Mouse (Mus musculus): ENCODE data around the gene Eif4e. TPM values are rescaled to one million over a fixed set of nuclear protein-coding genes. Genes with fewer than 3 reads are reported as not detected.
"Not testable (repeated sequence)": the region's sequence is repeated elsewhere in the genome, so short reads cannot be mapped to it uniquely, and the experiment has no call there.

The Eif4e gene
- polyA plus RNA-seq, 1 experiment from 2014 or later = 321 TPM

- Histone ChIP-seq H3K9ac (replicated peaks; ENCODE audit: low read depth, low read length) (no peak overlapping the region), H3K4me2 (ENCODE audit: low read depth, low read length) (no peak overlapping the region), H3K9me3 (ENCODE audit: control insufficient read depth, low read length) (no peaks in the 10 kb centered on the region), H3K27ac (ENCODE audit: low read depth, low read length) (no peak overlapping the region), H3K36me3 (ENCODE audit: control insufficient read depth, insufficient read depth, low read length) (peaks cover 19% of the 10 kb centered on the region), H3K4me1 (ENCODE audit: control insufficient read depth, insufficient read depth, low read length) (no peaks in the 10 kb centered on the region), H3K4me3 (ENCODE audit: low read depth, low read length) (no peak overlapping the region), H3K27me3 (ENCODE audit: control insufficient read depth, insufficient read depth, low read length) (no peaks in the 10 kb centered on the region)
- no peak for ATAC-seq (ENCODE audit: low read depth)
- WGBS = 92% methylated on average over 19 of the region's 19 CpGs
These were observed 24.6 kb downstream of the Eif4e start for GRCm38 (mm10) chr3:138550336-138551123.

DNA sequence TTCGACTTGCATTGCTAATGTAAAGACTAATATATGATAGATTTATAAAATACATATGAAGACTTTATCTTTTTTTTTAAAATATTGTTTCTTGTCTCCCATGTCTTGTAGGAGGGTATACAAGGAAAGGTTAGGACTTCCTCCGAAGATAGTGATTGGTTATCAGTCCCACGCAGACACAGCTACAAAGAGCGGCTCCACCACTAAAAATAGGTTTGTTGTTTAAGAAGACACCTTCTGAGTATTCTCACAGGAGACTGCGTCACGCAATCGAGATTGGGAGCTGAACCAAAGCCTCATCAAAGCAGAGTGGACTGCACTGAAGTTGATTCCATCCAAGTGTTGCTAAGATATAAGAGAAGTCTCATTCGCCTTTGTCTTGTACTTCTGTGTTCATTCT, 29.3 kb downstream of the Eif4e start:
- not testable (repeated sequence) for H3K9me3 ChIP-seq (ENCODE audit: control insufficient read depth, low read length); H3K27me3 ChIP-seq (ENCODE audit: control insufficient read depth, insufficient read depth, low read length); H3K4me2 ChIP-seq (ENCODE audit: low read depth, low read length); H3K4me3 ChIP-seq (ENCODE audit: low read depth, low read length); H3K9ac ChIP-seq (replicated peaks; ENCODE audit: low read depth, low read length); ATAC-seq (ENCODE audit: low read depth); H3K27ac ChIP-seq (ENCODE audit: low read depth, low read length); H3K4me1 ChIP-seq (ENCODE audit: control insufficient read depth, insufficient read depth, low read length)
- 97% methylated on average over 8 of the region's 8 CpGs for WGBS
- peaks cover 19% of the 10 kb centered on the region for H3K36me3 ChIP-seq (ENCODE audit: control insufficient read depth, insufficient read depth, low read length)

GRCm38 (mm10) chr3:138558529-138558928, 32.5 kb downstream of the Eif4e start:
- Histone ChIP-seq H3K4me3 (ENCODE audit: low read depth, low read length) (no peak overlapping the region), H3K27ac (ENCODE audit: low read depth, low read length) (no peak overlapping the region), H3K4me2 (ENCODE audit: low read depth, low read length) (no peak overlapping the region), H3K27me3 (ENCODE audit: control insufficient read depth, insufficient read depth, low read length) (no peaks in the 10 kb centered on the region), H3K36me3 (ENCODE audit: control insufficient read depth, insufficient read depth, low read length) (peaks cover 5% of the 10 kb centered on the region; the same call in 1 of the 2 replicates), H3K9ac (replicated peaks; ENCODE audit: low read depth, low read length) (no peak overlapping the region), H3K9me3 (ENCODE audit: control insufficient read depth, low read length) (no peaks in the 10 kb centered on the region), H3K4me1 (ENCODE audit: control insufficient read depth, insufficient read depth, low read length) (no peaks in the 10 kb centered on the region)
- ATAC-seq (ENCODE audit: low read depth) = peak; percentile 85
- 41% methylated on average over 4 of the region's 4 CpGs for WGBS

DNA sequence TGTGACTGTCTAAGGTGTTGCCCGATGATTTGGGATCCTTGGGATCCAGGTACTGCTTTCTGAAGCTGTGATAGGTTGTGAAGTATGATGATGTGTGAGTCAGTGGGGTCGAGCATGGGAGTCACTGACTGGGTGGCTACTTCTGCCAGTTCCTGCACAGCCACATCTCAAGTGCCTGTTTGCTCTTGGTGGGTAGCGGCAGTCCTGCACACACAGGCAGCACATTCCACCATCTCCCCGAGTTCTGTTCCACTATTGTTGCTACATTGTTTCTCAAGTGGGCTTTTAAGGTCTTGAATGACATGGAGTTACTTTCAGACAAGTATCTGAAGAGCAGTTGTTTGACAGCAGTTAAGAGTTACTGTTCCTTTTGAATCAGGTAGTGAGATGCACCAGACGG, 34.3 kb downstream of the Eif4e start:
- Histone ChIP-seq H3K4me1 (ENCODE audit: control insufficient read depth, insufficient read depth, low read length) (no peaks in the 10 kb centered on the region), H3K9me3 (ENCODE audit: control insufficient read depth, low read length) (no peaks in the 10 kb centered on the region), H3K36me3 (ENCODE audit: control insufficient read depth, insufficient read depth, low read length) (no peaks in the 10 kb centered on the region), H3K9ac (replicated peaks; ENCODE audit: low read depth, low read length) (no peak overlapping the region), H3K4me2 (ENCODE audit: low read depth, low read length) (no peak overlapping the region), H3K27me3 (ENCODE audit: control insufficient read depth, insufficient read depth, low read length) (no peaks in the 10 kb centered on the region), H3K4me3 (ENCODE audit: low read depth, low read length) (no peak overlapping the region), H3K27ac (ENCODE audit: low read depth, low read length) (no peak overlapping the region)
- 48% methylated on average over 5 of the region's 5 CpGs for WGBS
- ATAC-seq (ENCODE audit: low read depth) = no peak

DNA sequence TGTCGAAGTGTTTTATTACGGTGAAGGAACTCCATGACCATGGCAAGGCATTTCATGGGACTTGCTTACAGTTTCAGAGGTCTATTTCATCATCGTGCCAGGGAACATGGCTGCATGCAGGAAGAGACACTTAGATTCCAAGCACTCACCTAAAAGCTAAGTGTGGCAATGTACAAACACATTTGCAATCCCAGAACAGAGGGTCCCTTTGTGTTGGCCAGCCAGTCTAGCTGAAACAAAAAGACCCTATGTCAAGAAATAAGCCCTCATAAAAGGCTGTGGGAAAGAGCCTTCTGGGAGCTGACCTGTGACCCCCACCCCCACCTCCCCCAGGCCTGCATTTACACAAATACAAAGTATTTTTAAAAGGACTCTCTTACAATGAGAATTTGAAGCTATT, 34.9 kb downstream of the Eif4e start:
- H3K27me3 ChIP-seq (ENCODE audit: control insufficient read depth, insufficient read depth, low read length) = no peaks in the 10 kb centered on the region
- H3K4me3 ChIP-seq (ENCODE audit: low read depth, low read length) = no peak overlapping the region
- no peaks in the 10 kb centered on the region for H3K4me1 ChIP-seq (ENCODE audit: control insufficient read depth, insufficient read depth, low read length)
- no peak overlapping the region for H3K27ac ChIP-seq (ENCODE audit: low read depth, low read length)
- ATAC-seq (ENCODE audit: low read depth) = no peak
- H3K9ac ChIP-seq (replicated peaks; ENCODE audit: low read depth, low read length) = no peak overlapping the region
- H3K36me3 ChIP-seq (ENCODE audit: control insufficient read depth, insufficient read depth, low read length) = no peaks in the 10 kb centered on the region
- no peak overlapping the region for H3K4me2 ChIP-seq (ENCODE audit: low read depth, low read length)
- WGBS = 32% methylated on average over 3 of the region's 3 CpGs
- no peaks in the 10 kb centered on the region for H3K9me3 ChIP-seq (ENCODE audit: control insufficient read depth, low read length)

- no peak overlapping the region for H3K4me2 ChIP-seq (ENCODE audit: low read depth, low read length)
These were observed 52.9 kb downstream of the Eif4e start for GRCm38 (mm10) chr3:138578867-138579266.

DNA sequence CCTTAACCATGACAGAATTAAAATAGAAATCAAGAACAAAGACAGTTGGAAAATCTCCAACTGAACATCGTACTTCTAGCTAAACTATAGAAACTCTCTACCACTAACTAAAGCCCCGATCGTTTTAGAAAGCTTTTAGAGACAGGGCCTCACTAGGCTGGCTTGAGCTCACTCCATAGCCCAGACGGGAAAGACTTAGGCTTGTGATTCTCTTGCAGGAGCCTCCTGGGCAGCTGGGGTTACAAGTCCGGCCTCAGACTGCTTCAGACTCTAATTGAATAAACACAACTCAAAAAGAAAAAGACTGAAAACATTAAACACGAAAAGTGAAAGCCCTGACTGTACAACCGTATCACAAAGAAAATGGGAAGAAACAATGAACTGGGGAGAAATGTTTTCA, 60.2 kb downstream of the Eif4e start:
- H3K4me2 ChIP-seq (ENCODE audit: low read depth, low read length) = no peak overlapping the region
- no peak overlapping the region for H3K27ac ChIP-seq (ENCODE audit: low read depth, low read length)
- H3K4me3 ChIP-seq (ENCODE audit: low read depth, low read length) = no peak overlapping the region
- H3K9me3 ChIP-seq (ENCODE audit: control insufficient read depth, low read length) = no peaks in the 10 kb centered on the region
- 15% methylated on average over 7 of the region's 7 CpGs for WGBS
- no peaks in the 10 kb centered on the region for H3K27me3 ChIP-seq (ENCODE audit: control insufficient read depth, insufficient read depth, low read length)
- no peaks in the 10 kb centered on the region for H3K4me1 ChIP-seq (ENCODE audit: control insufficient read depth, insufficient read depth, low read length)
- H3K36me3 ChIP-seq (ENCODE audit: control insufficient read depth, insufficient read depth, low read length) = no peaks in the 10 kb centered on the region
- H3K9ac ChIP-seq (replicated peaks; ENCODE audit: low read depth, low read length) = no peak overlapping the region
- no peak for ATAC-seq (ENCODE audit: low read depth)

More at GRCm38 (mm10) chr3:138578867-138579266, 52.9 kb downstream of the Eif4e start:
- Histone ChIP-seq H3K27ac (ENCODE audit: low read depth, low read length) (no peak overlapping the region), H3K4me1 (ENCODE audit: control insufficient read depth, insufficient read depth, low read length) (no peaks in the 10 kb centered on the region), H3K27me3 (ENCODE audit: control insufficient read depth, insufficient read depth, low read length) (no peaks in the 10 kb centered on the region), H3K36me3 (ENCODE audit: control insufficient read depth, insufficient read depth, low read length) (no peaks in the 10 kb centered on the region), H3K9me3 (ENCODE audit: control insufficient read depth, low read length) (no peaks in the 10 kb centered on the region), H3K4me3 (ENCODE audit: low read depth, low read length) (no peak overlapping the region), H3K9ac (replicated peaks; ENCODE audit: low read depth, low read length) (no peak overlapping the region)
- WGBS = 92% methylated on average over 10 of the region's 10 CpGs
- no peak for ATAC-seq (ENCODE audit: low read depth)

- Histone ChIP-seq H3K27me3 (ENCODE audit: control insufficient read depth, insufficient read depth, low read length) (no peaks in the 10 kb centered on the region), H3K4me3 (ENCODE audit: low read depth, low read length) (no peak overlapping the region), H3K4me2 (ENCODE audit: low read depth, low read length) (no peak overlapping the region), H3K36me3 (ENCODE audit: control insufficient read depth, insufficient read depth, low read length) (no peaks in the 10 kb centered on the region), H3K4me1 (ENCODE audit: control insufficient read depth, insufficient read depth, low read length) (no peaks in the 10 kb centered on the region), H3K27ac (ENCODE audit: low read depth, low read length) (no peak overlapping the region), H3K9ac (replicated peaks; ENCODE audit: low read depth, low read length) (no peak overlapping the region), H3K9me3 (ENCODE audit: control insufficient read depth, low read length) (no peaks in the 10 kb centered on the region)
- WGBS = 68% methylated on average over 4 of the region's 4 CpGs
- ATAC-seq (ENCODE audit: low read depth) = no peak
These were observed 61.2 kb downstream of the Eif4e start for GRCm38 (mm10) chr3:138587137-138587536.

DNA sequence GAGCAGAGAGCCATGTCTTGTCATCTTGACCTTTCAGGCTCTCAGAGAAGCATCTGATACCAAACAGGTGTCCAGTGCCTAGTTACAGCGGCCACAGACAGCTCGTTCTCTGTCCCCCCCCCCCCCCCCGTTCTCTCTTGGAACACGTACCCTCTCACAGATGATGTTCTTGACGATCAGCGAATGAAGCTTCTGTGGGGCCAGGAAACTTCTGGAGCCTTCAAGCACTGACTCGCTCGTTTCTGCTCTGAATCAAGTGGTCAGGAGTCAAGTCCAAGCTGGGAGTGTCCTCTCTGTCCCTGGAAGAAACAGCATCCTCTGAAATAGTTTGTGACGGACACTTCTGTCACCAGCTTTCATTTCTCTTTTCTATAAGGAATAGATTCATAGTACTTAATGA, 62.0 kb downstream of the Eif4e start:
- 84% methylated on average over 9 of the region's 9 CpGs for WGBS
- Histone ChIP-seq H3K4me1 (ENCODE audit: control insufficient read depth, insufficient read depth, low read length) (no peaks in the 10 kb centered on the region), H3K4me3 (ENCODE audit: low read depth, low read length) (no peak overlapping the region), H3K9me3 (ENCODE audit: control insufficient read depth, low read length) (no peaks in the 10 kb centered on the region), H3K36me3 (ENCODE audit: control insufficient read depth, insufficient read depth, low read length) (no peaks in the 10 kb centered on the region), H3K27me3 (ENCODE audit: control insufficient read depth, insufficient read depth, low read length) (no peaks in the 10 kb centered on the region), H3K9ac (replicated peaks; ENCODE audit: low read depth, low read length) (no peak overlapping the region), H3K4me2 (ENCODE audit: low read depth, low read length) (no peak overlapping the region), H3K27ac (ENCODE audit: low read depth, low read length) (no peak overlapping the region)
- ATAC-seq (ENCODE audit: low read depth) = no peak

All from neural tube, embryonic 14.5 days (tissue).